7 mouse cellular contexts compared by ENCODE assay signal in genomic region chr13:23412630-23413521, GRCm38 (mm10). TPM values are rescaled to one million over a fixed set of nuclear protein-coding genes. Genes with fewer than 3 reads are reported as not detected.
DNase-seq lines count a peak whose midpoint lies in the region; ATAC-seq and TF ChIP-seq lines count a peak whose summit lies in the region.

No protein-coding gene starts in this region.

- DNase-seq in A20 (ENCODE audit: low read depth, low spot score) (peak; percentile 72), CH12.LX (ENCODE audit: extremely low read depth) (peak; percentile 95)
- DNase-seq in cerebellum, postnatal 14 days: peak; percentile 73 to 83
- DNase-seq in limb, embryonic 10.5 days (ENCODE audit: low spot score): peak; percentile 69
- no peak for DNase-seq in urinary bladder, adult 2 months (ENCODE audit: low spot score)

- TF ChIP-seq EP300 in CH12.LX (IDR thresholded peaks at IDR 0.05; ENCODE audit: low read length): no peak

- H3K4me1 ChIP-seq in CH12.LX (ENCODE audit: control insufficient read depth in 1 of 2, insufficient read depth in 2 of 2): peaks cover 0 to 8% of the 10 kb centered on the region in 2 experiments; a peak in 1 of 4 replicates
- H3K4me1 ChIP-seq in heart, embryonic 16.5 days (ENCODE audit: control insufficient read depth, insufficient read depth, low read length): peaks cover 8% of the 10 kb centered on the region
- peaks cover 11% of the 10 kb centered on the region for H3K4me1 ChIP-seq in limb, embryonic 10.5 days
- H3K4me1 ChIP-seq in neural tube, embryonic 13.5 days (replicated peaks): peaks cover 16% of the 10 kb centered on the region

- in situ Hi-C loops in CH12.LX (cut with MboI; ENCODE audit: low pct_ligation_motif_present, low pct_unique_long_range_greater_than_20kb, low sequenced_read_pairs): loop anchor here (5.0 kb wide), 1 partner anchor 121 kb away; no protein-coding TSS in a partner anchor

- TF ChIP-seq POLR2A in CH12.LX (IDR thresholded peaks at IDR 0.05; ENCODE audit: low read depth, low read length): no peak

- H3K36me3 ChIP-seq in CH12.LX (replicated peaks in 1 of 2; ENCODE audit: control insufficient read depth in 1 of 2, insufficient read depth in 1 of 2, low read length in 1 of 2): peaks cover 3 to 15% of the 10 kb centered on the region in 2 experiments
- H3K36me3 ChIP-seq in heart, embryonic 16.5 days (ENCODE audit: control insufficient read depth, insufficient read depth): no peaks in the 10 kb centered on the region
- peaks cover 5% of the 10 kb centered on the region; the same call in 1 of the 2 replicates for H3K36me3 ChIP-seq in limb, embryonic 10.5 days
- 0 out of 2 replicates have a peak, but pooled peaks cover 5% of the 10 kb centered on the region for H3K36me3 ChIP-seq in neural tube, embryonic 13.5 days

- dilution Hi-C loops in CH12.LX (cut with MboI; ENCODE audit: extremely low pct_ligation_motif_present, extremely low pct_unique_long_range_greater_than_20kb, low sequenced_read_pairs): no loop called here

- H3K9me3 ChIP-seq in CH12.LX (replicated peaks; ENCODE audit: low read length): no peaks in the 10 kb centered on the region
- no peaks in the 10 kb centered on the region for H3K9me3 ChIP-seq in heart, embryonic 16.5 days (replicated peaks; ENCODE audit: control insufficient read depth, low read length)
- H3K9me3 ChIP-seq in limb, embryonic 10.5 days (replicated peaks): no peaks in the 10 kb centered on the region
- H3K9me3 ChIP-seq in neural tube, embryonic 13.5 days: no peaks in the 10 kb centered on the region

- no peak for TF ChIP-seq RAD21 in CH12.LX (IDR thresholded peaks at IDR 0.05; ENCODE audit: low read depth, low read length)

- H3K4me2 ChIP-seq in CH12.LX (ENCODE audit: insufficient read depth, low read depth, poor library complexity, severe bottlenecking): peak overlapping the region; percentile 83
- peak overlapping the region; percentile 71 for H3K4me2 ChIP-seq in heart, embryonic 16.5 days (ENCODE audit: low read depth, low read length)
- H3K4me2 ChIP-seq in neural tube, embryonic 13.5 days: peak overlapping the region; percentile 59

- peak; percentile 60; the same call in 1 of the 2 replicates for ATAC-seq in heart, embryonic 16.5 days (replicated peaks; ENCODE audit: extremely low read depth, insufficient read depth, low FRiP score)
- ATAC-seq in neural tube, embryonic 13.5 days (ENCODE audit: low read depth): peak; percentile 56; the same call in 1 of the 2 replicates

- H3K79me2 ChIP-seq in CH12.LX (replicated peaks; ENCODE audit: control insufficient read depth, extremely low read depth, insufficient read depth, poor library complexity, severe bottlenecking): no peaks in the 10 kb centered on the region

- no peak for TF ChIP-seq CTCF in CH12.LX (conservative IDR thresholded peaks at IDR 0.05 in 1 of 2, IDR thresholded peaks at IDR 0.05 in 1 of 2; ENCODE audit: low read depth in 2 of 2, low read length in 2 of 2)

- H3K27ac ChIP-seq in CH12.LX (ENCODE audit: insufficient read depth, low read depth): no peak overlapping the region; the same call in 1 of the 2 replicates
- H3K27ac ChIP-seq in heart, embryonic 16.5 days (ENCODE audit: low read length): no peak overlapping the region
- no peak overlapping the region for H3K27ac ChIP-seq in limb, embryonic 10.5 days
- no peak overlapping the region for H3K27ac ChIP-seq in neural tube, embryonic 13.5 days (replicated peaks)

- peak overlapping the region; percentile 60 for H3K9ac ChIP-seq in CH12.LX (ENCODE audit: insufficient read depth, low read depth)
- no peak overlapping the region for H3K9ac ChIP-seq in heart, embryonic 16.5 days (ENCODE audit: low read length)
- peak overlapping the region; percentile 56 for H3K9ac ChIP-seq in neural tube, embryonic 13.5 days

- H3K4me3 ChIP-seq in CH12.LX (replicated peaks in 1 of 3; ENCODE audit: low read depth in 2 of 3, low read length in 2 of 3, poor library complexity in 1 of 3): peak overlapping the region; percentile 58 to 67 (median 61)
- peak overlapping the region; percentile 48 for H3K4me3 ChIP-seq in heart, embryonic 16.5 days (ENCODE audit: low read length)
- peak overlapping the region; percentile 57 for H3K4me3 ChIP-seq in limb, embryonic 10.5 days
- peak overlapping the region; percentile 38 for H3K4me3 ChIP-seq in neural tube, embryonic 13.5 days

- peaks cover 22% of the 10 kb centered on the region for H3K27me3 ChIP-seq in CH12.LX (replicated peaks)
- no peaks in the 10 kb centered on the region; the same call in 1 of the 2 replicates for H3K27me3 ChIP-seq in heart, embryonic 16.5 days (ENCODE audit: control insufficient read depth, insufficient read depth, low read length)
- H3K27me3 ChIP-seq in limb, embryonic 10.5 days (ENCODE audit: low read depth, poor library complexity, severe bottlenecking): peaks cover 11% of the 10 kb centered on the region; the same call in 1 of the 2 replicates
- peaks cover 35% of the 10 kb centered on the region for H3K27me3 ChIP-seq in neural tube, embryonic 13.5 days

- WGBS in heart, embryonic 16.5 days: 3% methylated on average over 28 of the region's 28 CpGs
- WGBS in limb, embryonic 10.5 days: 2% methylated on average over 28 of the region's 28 CpGs
- 3% methylated on average over 28 of the region's 28 CpGs for WGBS in neural tube, embryonic 13.5 days

TF ChIP-seq in CH12.LX, 34 proteins besides CTCF, POLR2A, EP300 and RAD21 (continues in another document):
- TF ChIP-seq MAFK (IDR thresholded peaks at IDR 0.05; ENCODE audit: insufficient replicate concordance, low read length): peak; percentile 97
- TF ChIP-seq HCFC1 (IDR thresholded peaks at IDR 0.05; ENCODE audit: low read depth, low read length): no peak
- peak; percentile 58; the same call in 1 of the 2 replicates for TF ChIP-seq MAX (IDR thresholded peaks at IDR 0.05; ENCODE audit: low read length)
- 0 out of 2 replicates have a peak, but pooled peaks have one; percentile 10 for TF ChIP-seq BHLHE40 (IDR thresholded peaks at IDR 0.05; ENCODE audit: low read depth, low read length)
- TF ChIP-seq UBTF (IDR thresholded peaks at IDR 0.05; ENCODE audit: low read depth, low read length): 0 out of 2 replicates have a peak, but pooled peaks have one; percentile 46
- TF ChIP-seq SMC3 (IDR thresholded peaks at IDR 0.05; ENCODE audit: low read depth, low read length): no peak
- TF ChIP-seq ZC3H11A (IDR thresholded peaks at IDR 0.05; ENCODE audit: low read depth, low read length): no peak
- TF ChIP-seq MEF2A (IDR thresholded peaks at IDR 0.05; ENCODE audit: borderline replicate concordance, low read depth, low read length): 0 out of 2 replicates have a peak, but pooled peaks have one; percentile 24
- no peak for TF ChIP-seq JUN (IDR thresholded peaks at IDR 0.05; ENCODE audit: insufficient read depth, low read depth, low read length)
- TF ChIP-seq RCOR1 (conservative IDR thresholded peaks at IDR 0.05; ENCODE audit: low read depth, low read length): no peak; the same call in 1 of the 2 replicates
- no peak for TF ChIP-seq USF2 (conservative IDR thresholded peaks at IDR 0.05; ENCODE audit: low read depth, low read length)
- no peak for TF ChIP-seq PAX5 (IDR thresholded peaks at IDR 0.05; ENCODE audit: low read length)
- TF ChIP-seq NELFE (IDR thresholded peaks at IDR 0.05; ENCODE audit: low read depth, low read length): no peak
- TF ChIP-seq SIN3A (IDR thresholded peaks at IDR 0.05; ENCODE audit: low read length): peak; percentile 62; the same call in 1 of the 2 replicates
- peak; percentile 96 for TF ChIP-seq ZNF384 (IDR thresholded peaks at IDR 0.05; ENCODE audit: low read depth, low read length)
- TF ChIP-seq KAT2A (IDR thresholded peaks at IDR 0.05; ENCODE audit: insufficient replicate concordance, low read length): peak; percentile 71; the same call in 1 of the 2 replicates
- TF ChIP-seq MYC (IDR thresholded peaks at IDR 0.05; ENCODE audit: low read depth, low read length): peak; percentile 77
- TF ChIP-seq CHD2 (IDR thresholded peaks at IDR 0.05; ENCODE audit: low read length): no peak
- TF ChIP-seq POLR2AphosphoS2 (IDR thresholded peaks at IDR 0.05; ENCODE audit: low read depth, low read length): no peak
- peak; percentile 91; the same call in 1 of the 2 replicates for TF ChIP-seq E2F4 (IDR thresholded peaks at IDR 0.05; ENCODE audit: insufficient replicate concordance, low read depth, low read length)
- peak; percentile 94 for TF ChIP-seq ELF1 (IDR thresholded peaks at IDR 0.05; ENCODE audit: low read depth, low read length)
- TF ChIP-seq JUND (conservative IDR thresholded peaks at IDR 0.05; ENCODE audit: low read depth, low read length): 0 out of 2 replicates have a peak, but pooled peaks have one; percentile 8

RNA-seq across cellular contexts. Expression of gene Abt1, which starts 10.8 kb away (rescaled TPM):
- total RNA-seq in CH12.LX (2012; rRNA removed) (10.1 and 13.1 TPM in 2 replicates), CH12.LX (2014; rRNA removed) (14.4 and 15.4 TPM in 2 replicates)
- polyA plus RNA-seq in CH12.LX (2012; ENCODE audit: insufficient read length, low read depth): 11.7 and 12.9 TPM in 2 replicates
- 9.2 and 9.4 TPM in 2 replicates for polyA plus RNA-seq in heart, embryonic 16.5 days (2015; fragmentation: Nextera tagmentation; extraction: Ambion mirVana)
- polyA plus RNA-seq in limb, embryonic 10.5 days (2016; fragmentation: Nextera tagmentation; extraction: Ambion mirVana): 16.9 and 17.1 TPM in 2 replicates
- 9.5 and 10.3 TPM in 2 replicates for polyA plus RNA-seq in neural tube, embryonic 13.5 days (2015; fragmentation: Nextera tagmentation; extraction: Ambion mirVana)
- 7.9 TPM in 2 replicates for polyA plus RNA-seq in urinary bladder, adult 2 months (2012; rRNA removed)

RNA-seq across cellular contexts. Expression of gene Zfp322a, which starts 43.9 kb away (rescaled TPM):
- total RNA-seq in CH12.LX (2012; rRNA removed): 10.3 and 12.3 TPM in 2 replicates
- total RNA-seq in CH12.LX (2014; rRNA removed): 17.7 and 20.0 TPM in 2 replicates
- polyA plus RNA-seq in CH12.LX (2012; ENCODE audit: insufficient read length, low read depth): 10.3 and 10.5 TPM in 2 replicates
- polyA plus RNA-seq in heart, embryonic 16.5 days (2015; fragmentation: Nextera tagmentation; extraction: Ambion mirVana): 36.5 and 37.8 TPM in 2 replicates
- polyA plus RNA-seq in limb, embryonic 10.5 days (2016; fragmentation: Nextera tagmentation; extraction: Ambion mirVana): 55.7 and 69.0 TPM in 2 replicates
- 51.6 and 60.7 TPM in 2 replicates for polyA plus RNA-seq in neural tube, embryonic 13.5 days (2015; fragmentation: Nextera tagmentation; extraction: Ambion mirVana)
- 12.7 and 15.8 TPM in 2 replicates for polyA plus RNA-seq in urinary bladder, adult 2 months (2012; rRNA removed)

RNA-seq across cellular contexts. Expression of gene Btn1a1, which starts 52.8 kb away (rescaled TPM):
- total RNA-seq in CH12.LX (2012; rRNA removed) (0.38 and 0.51 TPM in 2 replicates), CH12.LX (2014; rRNA removed) (0.20 TPM in 2 replicates)
- 0.08 and 0.21 TPM in 2 replicates for polyA plus RNA-seq in CH12.LX (2012; ENCODE audit: insufficient read length, low read depth)
- 0.83 and 1.0 TPM in 2 replicates for polyA plus RNA-seq in heart, embryonic 16.5 days (2015; fragmentation: Nextera tagmentation; extraction: Ambion mirVana)
- polyA plus RNA-seq in limb, embryonic 10.5 days (2016; fragmentation: Nextera tagmentation; extraction: Ambion mirVana): 0.08 and 0.10 TPM in 2 replicates
- polyA plus RNA-seq in neural tube, embryonic 13.5 days (2015; fragmentation: Nextera tagmentation; extraction: Ambion mirVana): 0.07 TPM in 1 of 2 replicates, not detected in the other
- not detected in 2 replicates for polyA plus RNA-seq in urinary bladder, adult 2 months (2012; rRNA removed)
